Mouse (Mus musculus) intestine, postnatal 0 days (tissue): ENCODE data around the gene 4430402I18Rik. TPM values are rescaled to one million over a fixed set of nuclear protein-coding genes. Genes with fewer than 3 reads are reported as not detected.
"Not testable (repeated sequence)": the region's sequence is repeated elsewhere in the genome, so short reads cannot be mapped to it uniquely, and the experiment has no call there.

ENCODE experiments used
- ATAC-seq: fragments of 200-750 bp; cut with Nextera tagmentation; 2 replicates; pipeline ENCODE4 v1.8.0; 2017; ENCODE audit warnings: mild to moderate bottlenecking, moderate TSS enrichment, moderate library complexity
- H3K27ac ChIP-seq: fragments of 300-500 bp; sonication (generic); 2 replicates; pipeline ENCODE4 v1.5.1; 2014; ENCODE audit warnings: mild to moderate bottlenecking, low read depth, low read length, moderate library complexity
- H3K27me3 ChIP-seq: fragments of 300-500 bp; sonication (generic); replicated peaks from 2 replicates; pipeline ENCODE4 v1.6.1; 2014; ENCODE audit warnings: low read length, mixed read lengths; ENCODE audit not compliant: control insufficient read depth, insufficient read depth
- H3K36me3 ChIP-seq: fragments of 300-500 bp; sonication (generic); 2 replicates; pipeline ENCODE4 v1.6.1; 2014; ENCODE audit warnings: mild to moderate bottlenecking, moderate library complexity; ENCODE audit not compliant: control insufficient read depth, insufficient read depth
- H3K4me1 ChIP-seq: fragments of 300-500 bp; sonication (generic); replicated peaks from 2 replicates; pipeline ENCODE4 v1.6.1; 2014; ENCODE audit warnings: antibody characterized with exemption, low read length, mixed read lengths; ENCODE audit not compliant: control insufficient read depth, insufficient read depth
- H3K4me2 ChIP-seq: fragments of 300-500 bp; sonication (generic); replicated peaks from 2 replicates; pipeline ENCODE4 v1.6.1; 2014; ENCODE audit warnings: low read depth, mild to moderate bottlenecking, moderate library complexity
- H3K4me3 ChIP-seq: fragments of 300-500 bp; sonication (generic); 2 replicates; pipeline ENCODE4 v1.5.1; 2014; ENCODE audit warnings: low read depth, low read length
- H3K9ac ChIP-seq: fragments of 300-500 bp; sonication (generic); 2 replicates; pipeline ENCODE4 v1.6.1; 2014; ENCODE audit warnings: mild to moderate bottlenecking, low read depth, low read length
- H3K9me3 ChIP-seq: fragments of 300-500 bp; sonication (generic); 2 replicates; pipeline ENCODE4 v1.6.1; 2016; ENCODE audit warnings: mixed run types; ENCODE audit not compliant: control insufficient read depth
- CTCF ChIP-seq: sonication (generic); IDR thresholded peaks from 2 replicates; pipeline ENCODE4 v1.5.1; 2016; ENCODE audit warnings: low read depth, mild to moderate bottlenecking, control low read depth, antibody characterized with exemption, moderate library complexity
- WGBS: fragments of 180-500 bp; shearing (Covaris S2); extraction: QIAGEN DNeasy Blood & Tissue Kit; methylation state at CpG from one replicate; pipeline ENCODE4 v1.1.7; 2014; 5-methylcytosine and 5-hydroxymethylcytosine counted together
- polyA plus RNA-seq: library from polyadenylated mRNA; unstranded; fragments of >200 nt; fragmentation: Nextera tagmentation; extraction: Ambion mirVana; gene quantifications from 2 replicates; pipeline ENCODE4 v1.2.1, GENCODE M21; 2015

4430402I18Rik gene
- polyA plus RNA-seq, 1 experiment from 2014 or later: 3.8 TPM

GRCm38 (mm10) chr19:29009046-29009445 lies 41.4 kb upstream of the 4430402I18Rik start:
- WGBS: 94% methylated on average over 11 of the region's 11 CpGs
- Histone ChIP-seq H3K9me3 (no peaks in the 10 kb centered on the region), H3K36me3 (peaks cover 47% of the 10 kb centered on the region), H3K4me3 (no peak overlapping the region), H3K27ac (no peak overlapping the region), H3K27me3 (no peaks in the 10 kb centered on the region), H3K4me1 (no peaks in the 10 kb centered on the region), H3K4me2 (no peak overlapping the region), H3K9ac (no peak overlapping the region)
- no peak for ATAC-seq
- no peak for TF ChIP-seq CTCF

DNA sequence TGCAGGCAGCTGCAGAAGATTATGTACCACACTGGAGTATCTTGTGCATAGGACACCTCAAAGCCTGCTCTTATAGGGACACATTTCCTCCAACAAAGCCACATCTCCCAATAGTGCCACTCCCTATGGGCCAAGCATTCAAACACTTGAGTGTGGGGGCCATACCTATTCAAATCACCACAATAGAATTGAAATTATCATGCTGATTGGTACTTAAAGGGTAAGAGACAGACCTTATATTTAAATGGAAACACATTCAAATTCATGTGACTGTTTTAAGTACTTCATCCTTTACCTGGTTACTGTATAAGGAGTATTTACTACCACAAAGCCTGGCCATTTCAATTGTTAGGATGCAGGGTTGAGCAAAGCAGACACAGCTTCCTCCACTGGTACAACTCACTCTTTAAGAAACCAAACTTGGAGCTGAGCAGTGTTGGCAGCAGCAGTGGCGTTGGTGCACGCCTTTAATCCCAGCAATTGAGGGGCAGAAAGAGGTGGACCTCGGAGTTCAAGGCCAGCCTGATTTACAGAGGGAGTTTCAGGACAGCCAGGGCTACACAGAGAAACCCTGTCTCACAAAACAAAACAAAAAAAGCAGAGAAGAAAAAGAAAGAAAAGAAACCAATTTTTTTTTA lies 40.6 kb upstream of the 4430402I18Rik start:
- no peak overlapping the region for H3K9ac ChIP-seq
- H3K27me3 ChIP-seq: no peaks in the 10 kb centered on the region
- H3K27ac ChIP-seq: no peak overlapping the region
- peaks cover 41% of the 10 kb centered on the region for H3K36me3 ChIP-seq
- 75% methylated on average over 3 of the region's 3 CpGs for WGBS
- TF ChIP-seq CTCF: no peak
- H3K9me3 ChIP-seq: no peaks in the 10 kb centered on the region
- no peak overlapping the region for H3K4me3 ChIP-seq
- no peak overlapping the region for H3K4me2 ChIP-seq
- no peaks in the 10 kb centered on the region for H3K4me1 ChIP-seq
- no peak for ATAC-seq

GRCm38 (mm10) chr19:29000321-29000720 lies 32.7 kb upstream of the 4430402I18Rik start:
- 96% methylated on average over 16 of the region's 16 CpGs for WGBS
- not testable (repeated sequence) for H3K4me1 ChIP-seq, H3K9ac ChIP-seq, ATAC-seq, H3K27me3 ChIP-seq, H3K9me3 ChIP-seq, H3K4me2 ChIP-seq, H3K4me3 ChIP-seq, H3K27ac ChIP-seq
- peaks cover 33% of the 10 kb centered on the region for H3K36me3 ChIP-seq

DNA sequence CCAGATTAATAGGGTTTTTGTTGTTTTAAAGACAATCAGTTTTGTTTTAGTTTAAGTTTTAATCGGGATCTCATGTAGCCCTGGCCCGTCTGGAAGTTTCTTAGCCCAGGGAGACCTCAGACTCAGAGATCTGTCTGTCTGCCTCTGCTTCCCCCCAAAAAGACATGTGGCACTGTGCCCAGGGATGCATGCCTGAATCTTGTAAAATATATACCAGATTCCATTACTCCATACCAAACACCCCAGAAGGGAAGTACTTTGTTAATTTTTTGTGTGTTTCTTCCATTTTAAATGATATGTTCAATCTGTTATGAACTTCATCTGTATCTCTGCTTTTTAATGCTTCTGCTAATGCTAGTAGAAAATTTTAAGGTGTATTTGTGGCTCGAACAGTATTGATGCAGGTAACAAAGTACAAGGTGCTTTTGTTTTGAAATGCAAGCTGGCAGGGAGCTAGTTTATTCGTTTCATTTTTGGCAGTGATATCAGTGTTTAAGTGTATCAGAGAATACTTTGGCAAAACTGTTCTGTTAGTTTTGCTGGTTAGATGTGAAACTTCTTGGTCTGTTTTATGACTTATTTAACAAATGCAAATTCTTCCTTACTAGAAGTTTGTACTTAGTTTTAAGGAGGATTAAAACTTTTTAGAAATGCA lies 30.5 kb upstream of the 4430402I18Rik start:
- Histone ChIP-seq H3K4me3 (no peak overlapping the region), H3K9ac (no peak overlapping the region), H3K4me1 (no peaks in the 10 kb centered on the region), H3K36me3 (peaks cover 41% of the 10 kb centered on the region), H3K27ac (no peak overlapping the region), H3K27me3 (no peaks in the 10 kb centered on the region), H3K9me3 (no peaks in the 10 kb centered on the region), H3K4me2 (no peak overlapping the region)
- no peak for ATAC-seq
- TF ChIP-seq CTCF: no peak
- 79% methylated on average over 4 of the region's 4 CpGs for WGBS

- Histone ChIP-seq H3K27me3 (no peaks in the 10 kb centered on the region), H3K4me1 (no peaks in the 10 kb centered on the region), H3K9me3 (no peaks in the 10 kb centered on the region), H3K36me3 (peaks cover 29% of the 10 kb centered on the region), H3K27ac (no peak overlapping the region), H3K9ac (no peak overlapping the region), H3K4me3 (no peak overlapping the region), H3K4me2 (no peak overlapping the region)
- WGBS: 84% methylated on average over 5 of the region's 5 CpGs
- ATAC-seq: no peak
- TF ChIP-seq CTCF: no peak
Measured at GRCm38 (mm10) chr19:28995366-28995765, 27.8 kb upstream of the 4430402I18Rik start.

DNA sequence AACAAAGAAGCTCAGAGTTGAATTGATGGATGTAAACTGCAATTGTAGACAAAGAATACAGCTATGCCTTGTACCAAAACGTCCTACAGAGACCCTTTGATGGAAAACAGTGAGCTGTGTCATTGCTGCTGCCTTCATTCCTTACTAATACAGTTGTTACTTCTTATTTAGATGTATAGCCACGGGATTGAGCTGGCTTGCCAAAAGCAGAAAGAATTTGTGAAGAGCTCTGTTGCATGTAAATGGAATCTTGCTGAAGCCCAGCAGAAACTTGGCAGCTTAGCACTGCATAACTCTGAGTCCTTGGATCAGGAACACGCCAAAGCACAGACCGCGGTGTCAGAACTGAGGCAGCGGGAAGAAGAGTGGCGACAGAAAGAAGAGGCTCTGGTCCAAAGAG lies 27.3 kb upstream of the 4430402I18Rik start:
- TF ChIP-seq CTCF: no peak
- H3K9me3 ChIP-seq: no peaks in the 10 kb centered on the region
- no peak overlapping the region for H3K4me2 ChIP-seq
- H3K27ac ChIP-seq: no peak overlapping the region; the same call in 1 of the 2 replicates
- no peaks in the 10 kb centered on the region for H3K4me1 ChIP-seq
- ATAC-seq: no peak
- peaks cover 27% of the 10 kb centered on the region for H3K36me3 ChIP-seq
- 76% methylated on average over 7 of the region's 7 CpGs for WGBS
- H3K4me3 ChIP-seq: no peak overlapping the region
- H3K27me3 ChIP-seq: no peaks in the 10 kb centered on the region
- H3K9ac ChIP-seq: no peak overlapping the region
